Mouse (Mus musculus): ENCODE results near the gene Pla2g4a. TPM values are rescaled to one million over a fixed set of nuclear protein-coding genes. Genes with fewer than 3 reads are reported as not detected.

The Pla2g4a gene
- polyA plus RNA-seq, 2 experiments: 3.9 to 8.2 TPM

DNA sequence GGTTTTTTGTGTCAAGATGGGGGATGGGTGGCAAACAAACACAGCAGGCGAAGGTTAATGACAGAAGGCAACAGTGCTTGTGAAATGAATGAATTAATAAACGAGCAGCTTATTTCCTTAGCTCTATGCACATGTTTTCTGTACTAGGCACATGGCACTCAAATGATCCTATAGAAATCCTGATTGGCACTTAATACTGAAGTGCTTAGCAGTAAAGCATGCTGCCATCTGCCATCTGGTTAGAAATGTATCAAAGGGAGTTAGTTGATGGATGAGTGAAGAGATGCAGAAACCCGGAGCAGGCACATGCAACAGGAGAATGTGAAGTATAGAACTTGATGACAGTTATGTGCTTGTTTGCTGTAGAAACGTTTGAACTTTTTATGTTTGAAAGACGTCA, 64.5 kb downstream of the Pla2g4a start:
- no peak for DNase-seq (ENCODE audit: low read depth in 3 of 3, low spot score in 3 of 3)
- Histone ChIP-seq H3K4me3 (ENCODE audit: insufficient read depth in 1 of 2, low read depth in 2 of 2, low read length in 2 of 2) (no peak overlapping the region), H3K27me3 (ENCODE audit: control insufficient read depth, insufficient read depth, low read length) (no peaks in the 10 kb centered on the region), H3K4me2 (ENCODE audit: low read depth) (no peak overlapping the region), H3K9me3 (ENCODE audit: control insufficient read depth, low read length) (no peaks in the 10 kb centered on the region), H3K4me1 (replicated peaks; ENCODE audit: control insufficient read depth in 2 of 2, insufficient read depth in 2 of 2, low read length in 1 of 2) (no peaks in the 10 kb centered on the region), H3K27ac (no peak overlapping the region), H3K36me3 (replicated peaks; ENCODE audit: control insufficient read depth, insufficient read depth, low read depth) (no peaks in the 10 kb centered on the region), H3K9ac (replicated peaks) (no peak overlapping the region)
- no peak for ATAC-seq (ENCODE audit: insufficient read depth)
- 62% methylated on average over 5 of the region's 5 CpGs for WGBS (ENCODE audit: insufficient replicate concordance)
- no peak for TF ChIP-seq CTCF (IDR thresholded peaks at IDR 0.05; ENCODE audit: low read depth)
- no peak for TF ChIP-seq EP300 (IDR thresholded peaks at IDR 0.05; ENCODE audit: low read depth)

DNA sequence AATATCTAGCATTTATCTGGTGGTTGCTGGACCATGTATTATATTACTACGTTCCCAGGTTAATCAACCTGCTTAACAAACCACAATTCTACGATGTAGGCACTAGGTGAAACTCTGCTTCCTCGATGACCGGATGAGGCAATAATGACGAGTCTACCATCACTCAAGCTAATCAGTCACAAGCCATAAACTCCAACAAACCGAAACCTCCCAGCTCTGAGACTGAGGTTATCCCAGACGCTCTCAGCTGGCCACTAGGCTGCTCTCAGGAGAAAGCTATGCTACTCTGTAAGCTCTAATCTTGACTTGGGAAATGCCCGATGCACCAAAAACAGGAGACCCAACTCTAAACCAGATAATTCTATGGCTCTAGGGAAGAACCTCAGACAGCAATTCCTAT, 66.2 kb downstream of the Pla2g4a start:
- DNase-seq (ENCODE audit: low read depth in 3 of 3, low spot score in 3 of 3) (no peak), ATAC-seq (ENCODE audit: insufficient read depth) (no peak)
- WGBS (ENCODE audit: insufficient replicate concordance): 72% methylated on average over 8 of the region's 8 CpGs
- Histone ChIP-seq H3K27me3 (ENCODE audit: control insufficient read depth, insufficient read depth, low read length) (no peaks in the 10 kb centered on the region), H3K4me2 (ENCODE audit: low read depth) (no peak overlapping the region), H3K4me1 (replicated peaks; ENCODE audit: control insufficient read depth in 2 of 2, insufficient read depth in 2 of 2, low read length in 1 of 2) (no peaks in the 10 kb centered on the region), H3K9ac (replicated peaks) (no peak overlapping the region), H3K9me3 (ENCODE audit: control insufficient read depth, low read length) (no peaks in the 10 kb centered on the region), H3K36me3 (replicated peaks; ENCODE audit: control insufficient read depth, insufficient read depth, low read depth) (no peaks in the 10 kb centered on the region), H3K27ac (no peak overlapping the region), H3K4me3 (ENCODE audit: insufficient read depth in 1 of 2, low read depth in 2 of 2, low read length in 2 of 2) (no peak overlapping the region)
- TF ChIP-seq CTCF (IDR thresholded peaks at IDR 0.05; ENCODE audit: low read depth) (no peak), EP300 (IDR thresholded peaks at IDR 0.05; ENCODE audit: low read depth) (no peak)

DNA sequence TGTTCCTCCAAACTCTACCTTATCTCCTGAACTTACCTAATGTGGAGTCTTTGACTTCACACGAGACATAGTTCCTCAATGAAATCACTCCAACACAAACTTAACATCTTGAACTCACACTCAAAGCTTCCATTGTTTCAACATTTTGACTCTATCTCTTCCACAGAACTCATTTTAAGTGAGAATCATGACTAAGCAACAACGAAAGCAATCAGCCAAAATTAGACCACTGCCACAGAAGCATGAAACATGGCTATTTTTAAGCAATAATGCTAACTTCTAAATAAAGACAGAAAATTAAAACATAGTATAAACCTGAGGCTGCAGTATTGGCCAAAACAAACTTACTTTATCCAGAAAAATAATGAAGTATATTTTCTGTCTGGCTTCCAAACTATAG, 67.2 kb downstream of the Pla2g4a start:
- ATAC-seq (ENCODE audit: insufficient read depth): no peak
- H3K9ac ChIP-seq (replicated peaks): no peak overlapping the region
- 47% methylated on average over 2 of the region's 2 CpGs for WGBS (ENCODE audit: insufficient replicate concordance)
- no peak overlapping the region for H3K4me3 ChIP-seq (ENCODE audit: insufficient read depth in 1 of 2, low read depth in 2 of 2, low read length in 2 of 2)
- DNase-seq (ENCODE audit: low read depth in 3 of 3, low spot score in 3 of 3): no peak
- H3K9me3 ChIP-seq (ENCODE audit: control insufficient read depth, low read length): no peaks in the 10 kb centered on the region
- TF ChIP-seq EP300 (IDR thresholded peaks at IDR 0.05; ENCODE audit: low read depth) (no peak), CTCF (IDR thresholded peaks at IDR 0.05; ENCODE audit: low read depth) (no peak)
- no peaks in the 10 kb centered on the region for H3K27me3 ChIP-seq (ENCODE audit: control insufficient read depth, insufficient read depth, low read length)
- no peaks in the 10 kb centered on the region for H3K36me3 ChIP-seq (replicated peaks; ENCODE audit: control insufficient read depth, insufficient read depth, low read depth)
- H3K4me1 ChIP-seq (replicated peaks; ENCODE audit: control insufficient read depth in 2 of 2, insufficient read depth in 2 of 2, low read length in 1 of 2): no peaks in the 10 kb centered on the region
- H3K4me2 ChIP-seq (ENCODE audit: low read depth): no peak overlapping the region
- H3K27ac ChIP-seq: no peak overlapping the region

DNA sequence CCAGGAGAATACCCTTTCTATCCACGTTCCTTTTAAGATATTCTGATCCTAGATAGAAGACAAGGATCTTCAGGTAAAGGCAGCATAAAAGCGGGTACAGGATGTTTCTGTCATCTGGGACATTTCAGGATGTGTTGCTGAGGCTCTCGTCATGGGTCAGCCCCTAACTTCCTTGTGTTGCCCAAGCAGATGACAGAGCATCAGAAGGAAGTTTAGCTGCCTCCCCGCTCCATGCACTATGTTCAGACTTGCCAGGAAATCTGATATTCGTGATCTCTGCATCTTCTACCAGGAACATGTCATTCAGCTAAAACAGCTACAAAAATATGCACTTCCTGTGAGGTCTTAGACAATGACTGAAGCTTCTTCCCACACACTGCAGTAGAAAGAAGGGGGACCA, 70.0 kb downstream of the Pla2g4a start:
- H3K9me3 ChIP-seq (ENCODE audit: control insufficient read depth, low read length): no peaks in the 10 kb centered on the region
- DNase-seq (ENCODE audit: low read depth in 3 of 3, low spot score in 3 of 3) (no peak), ATAC-seq (ENCODE audit: insufficient read depth) (no peak)
- H3K9ac ChIP-seq (replicated peaks): no peak overlapping the region
- no peak for TF ChIP-seq EP300 (IDR thresholded peaks at IDR 0.05; ENCODE audit: low read depth)
- no peak overlapping the region for H3K4me2 ChIP-seq (ENCODE audit: low read depth)
- WGBS (ENCODE audit: insufficient replicate concordance): 43% methylated on average over 5 of the region's 5 CpGs
- H3K36me3 ChIP-seq (replicated peaks; ENCODE audit: control insufficient read depth, insufficient read depth, low read depth): no peaks in the 10 kb centered on the region
- H3K27ac ChIP-seq: no peak overlapping the region
- H3K4me3 ChIP-seq (ENCODE audit: insufficient read depth in 1 of 2, low read depth in 2 of 2, low read length in 2 of 2): no peak overlapping the region
- no peaks in the 10 kb centered on the region for H3K4me1 ChIP-seq (replicated peaks; ENCODE audit: control insufficient read depth in 2 of 2, insufficient read depth in 2 of 2, low read length in 1 of 2)
- H3K27me3 ChIP-seq (ENCODE audit: control insufficient read depth, insufficient read depth, low read length): no peaks in the 10 kb centered on the region

DNA sequence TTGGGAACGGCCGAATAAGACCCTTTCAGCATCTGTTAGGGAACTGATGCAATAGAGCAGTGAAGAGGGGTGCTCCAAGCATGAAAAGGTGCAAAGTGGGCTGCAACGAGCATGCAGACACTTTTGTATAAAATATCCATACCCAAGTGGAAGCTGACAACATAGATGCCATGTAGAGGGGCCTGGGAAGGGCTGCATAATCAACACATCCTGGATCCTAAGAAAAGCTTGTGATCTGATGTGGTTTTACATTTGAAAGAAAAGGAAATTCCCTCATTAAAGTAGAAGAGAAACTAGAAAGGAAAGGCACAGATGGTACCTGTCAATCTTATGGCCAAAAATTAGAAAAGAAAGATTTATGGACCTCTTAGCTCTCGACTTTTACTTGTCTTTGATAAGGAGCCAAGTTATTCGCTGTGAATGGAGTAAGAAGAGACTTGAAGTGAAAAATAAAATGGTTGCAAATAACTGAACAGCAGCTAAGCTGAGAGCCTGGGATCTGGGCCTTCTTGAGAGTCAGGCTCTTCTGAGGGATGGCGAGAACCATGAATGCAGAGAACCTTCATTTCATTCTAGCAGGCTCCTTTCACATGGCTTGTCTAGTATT, 78.6 kb downstream of the Pla2g4a start:
- ATAC-seq (ENCODE audit: insufficient read depth): no peak
- H3K4me2 ChIP-seq (ENCODE audit: low read depth): no peak overlapping the region
- no peak for TF ChIP-seq EP300 (IDR thresholded peaks at IDR 0.05; ENCODE audit: low read depth)
- TF ChIP-seq CTCF (IDR thresholded peaks at IDR 0.05; ENCODE audit: low read depth): no peak
- no peak overlapping the region for H3K9ac ChIP-seq (replicated peaks)
- WGBS (ENCODE audit: insufficient replicate concordance): 65% methylated on average over 6 of the region's 6 CpGs
- DNase-seq (ENCODE audit: low read depth in 3 of 3, low spot score in 3 of 3): no peak
- H3K9me3 ChIP-seq (ENCODE audit: control insufficient read depth, low read length): no peaks in the 10 kb centered on the region
- no peaks in the 10 kb centered on the region for H3K4me1 ChIP-seq (replicated peaks; ENCODE audit: control insufficient read depth in 2 of 2, insufficient read depth in 2 of 2, low read length in 1 of 2)
- no peak overlapping the region for H3K4me3 ChIP-seq (ENCODE audit: insufficient read depth in 1 of 2, low read depth in 2 of 2, low read length in 2 of 2)
- no peaks in the 10 kb centered on the region for H3K27me3 ChIP-seq (ENCODE audit: control insufficient read depth, insufficient read depth, low read length)
- H3K36me3 ChIP-seq (replicated peaks; ENCODE audit: control insufficient read depth, insufficient read depth, low read depth): no peaks in the 10 kb centered on the region
- H3K27ac ChIP-seq: no peak overlapping the region
